Mouse (Mus musculus): Measurements from ENCODE around the gene T2. TPM values are rescaled to one million over a fixed set of nuclear protein-coding genes. Genes with fewer than 3 reads are reported as not detected.

Gene T2
- polyA plus RNA-seq, 1 experiment from 2014 or later, result 0.14 TPM

Other genes starting within 250 kb of the T2 start
- gene Gm49673, start 208.2 kb upstream of the T2 start, polyA plus RNA-seq (2016; fragmentation: Nextera tagmentation; extraction: Ambion mirVana), result 0.10 TPM in 1 of 2 replicates, not detected in the other
- gene Rnaset2a, start 207.9 kb upstream of the T2 start, polyA plus RNA-seq (2016; fragmentation: Nextera tagmentation; extraction: Ambion mirVana), result 25.0 and 30.2 TPM in 2 replicates
- 24.9 and 30.8 TPM in 2 replicates for gene Fgfr1op, start 190.5 kb upstream of the T2 start, polyA plus RNA-seq (2016; fragmentation: Nextera tagmentation; extraction: Ambion mirVana)
- gene Ccr6, start 119.9 kb upstream of the T2 start, polyA plus RNA-seq (2016; fragmentation: Nextera tagmentation; extraction: Ambion mirVana), result not detected in 2 replicates
- gene Mpc1, start 73.1 kb upstream of the T2 start, polyA plus RNA-seq (2016; fragmentation: Nextera tagmentation; extraction: Ambion mirVana), result 96.2 and 144 TPM in 2 replicates
- 79.4 and 85.3 TPM in 2 replicates for gene Sft2d1, start 44.9 kb upstream of the T2 start, polyA plus RNA-seq (2016; fragmentation: Nextera tagmentation; extraction: Ambion mirVana)
- 0.07 and 0.11 TPM in 2 replicates for gene Prr18, start 18.5 kb upstream of the T2 start, polyA plus RNA-seq (2016; fragmentation: Nextera tagmentation; extraction: Ambion mirVana)
- 0.29 TPM in 1 of 2 replicates, not detected in the other for gene T, start 78.4 kb downstream of the T2 start, polyA plus RNA-seq (2016; fragmentation: Nextera tagmentation; extraction: Ambion mirVana)
- gene Pde10a, start 169.4 kb downstream of the T2 start, polyA plus RNA-seq (2016; fragmentation: Nextera tagmentation; extraction: Ambion mirVana), result 2.8 and 3.5 TPM in 2 replicates
- not detected in 2 replicates for gene Gm17087, start 211.0 kb downstream of the T2 start, polyA plus RNA-seq (2016; fragmentation: Nextera tagmentation; extraction: Ambion mirVana)